Mouse (Mus musculus) testis, adult 2 months (tissue): ENCODE results near the gene Etnppl. TPM values are rescaled to one million over a fixed set of nuclear protein-coding genes. Genes with fewer than 3 reads are reported as not detected.
A peak's percentile ranks its signal among the peaks of the same experiment; 100 is the strongest.

Source experiments
- H3K27ac ChIP-seq: fragments of 200-500 bp; 2 replicates; pipeline ENCODE4 v1.5.1; 2012; ENCODE audit warnings: low read depth, low read length; ENCODE audit not compliant: control insufficient read depth, insufficient read depth
- H3K27me3 ChIP-seq: fragments of 200-500 bp; 2 replicates; pipeline ENCODE4 v1.6.1; 2012; ENCODE audit warnings: mild to moderate bottlenecking, low read length, moderate library complexity; ENCODE audit not compliant: control insufficient read depth, insufficient read depth
- H3K36me3 ChIP-seq: fragments of 200-500 bp; 2 replicates; pipeline ENCODE4 v1.6.1; 2012; ENCODE audit warnings: mild to moderate bottlenecking, low read length; ENCODE audit not compliant: control insufficient read depth, insufficient read depth
- H3K4me1 ChIP-seq: fragments of 200-500 bp; 2 replicates; pipeline ENCODE4 v1.6.1; 2012; ENCODE audit warnings: low read length; ENCODE audit not compliant: control insufficient read depth, insufficient read depth
- H3K4me3 ChIP-seq: fragments of 200-500 bp; 2 replicates; pipeline ENCODE4 v1.5.1; 2012; ENCODE audit warnings: low read depth, mild to moderate bottlenecking, low read length, moderate library complexity, mixed read lengths; ENCODE audit not compliant: control insufficient read depth
- CTCF ChIP-seq: fragments of 200-500 bp; IDR thresholded peaks from 2 replicates; pipeline ENCODE4 v1.5.1; 2012; ENCODE audit warnings: low read depth, mild to moderate bottlenecking, inconsistent platforms, low read length, moderate library complexity; ENCODE audit not compliant: control insufficient read depth, insufficient read depth, insufficient replicate concordance
- POLR2A ChIP-seq: fragments of 200-500 bp; IDR thresholded peaks from 2 replicates; pipeline ENCODE4 v1.6.1; 2012; ENCODE audit warnings: low read depth, mild to moderate bottlenecking, inconsistent platforms, low read length, moderate library complexity; ENCODE audit not compliant: control insufficient read depth
- polyA plus RNA-seq: library from polyadenylated mRNA; depleted of rRNA; stranded (reverse); fragments of >200 nt; gene quantifications from 2 replicates; pipeline ENCODE4 v1.2.3, GENCODE M21; 2012; rRNA removed

The Etnppl gene
- polyA plus RNA-seq = not detected in 2 replicates

GRCm38 (mm10) chr3:130617439-130617898 lies at the start of gene Etnppl:
TSS of gene Etnppl (plus strand) at chr3:130617448.
- H3K27ac ChIP-seq = no peak within 1 kb of the TSS
- no peaks in the 10 kb centered on the region for H3K27me3 ChIP-seq
- no peaks in the 10 kb centered on the region for H3K36me3 ChIP-seq
- H3K4me1 ChIP-seq = no peaks in the 10 kb centered on the region
- no peak for TF ChIP-seq CTCF
- no peak for TF ChIP-seq POLR2A
- no peak within 1 kb of the TSS for H3K4me3 ChIP-seq

- no peaks in the 10 kb centered on the region for H3K4me1 ChIP-seq
- H3K4me3 ChIP-seq = no peak overlapping the region
- no peak overlapping the region for H3K27ac ChIP-seq
- no peaks in the 10 kb centered on the region for H3K36me3 ChIP-seq
- no peak for TF ChIP-seq CTCF
- TF ChIP-seq POLR2A = no peak
- H3K27me3 ChIP-seq = no peaks in the 10 kb centered on the region
Observed at GRCm38 (mm10) chr3:130568331-130569095, 48.7 kb upstream of the Etnppl start.

GRCm38 (mm10) chr3:130573243-130573642 lies 44.0 kb upstream of the Etnppl start:
- TF ChIP-seq CTCF (no peak), POLR2A (no peak)
- H3K27me3 ChIP-seq = no peaks in the 10 kb centered on the region
- no peak overlapping the region for H3K27ac ChIP-seq
- H3K4me1 ChIP-seq = 0 out of 2 replicates have a peak, but pooled peaks cover 2% of the 10 kb centered on the region
- H3K36me3 ChIP-seq = no peaks in the 10 kb centered on the region
- no peak overlapping the region for H3K4me3 ChIP-seq

GRCm38 (mm10) chr3:130574652-130575051 lies 42.6 kb upstream of the Etnppl start:
- Histone ChIP-seq H3K36me3 (no peaks in the 10 kb centered on the region), H3K27me3 (no peaks in the 10 kb centered on the region), H3K27ac (no peak overlapping the region), H3K4me1 (0 out of 2 replicates have a peak, but pooled peaks cover 2% of the 10 kb centered on the region), H3K4me3 (no peak overlapping the region)
- TF ChIP-seq POLR2A (no peak), CTCF (no peak)

GRCm38 (mm10) chr3:130576683-130577082 lies 40.6 kb upstream of the Etnppl start:
- Histone ChIP-seq H3K4me1 (0 out of 2 replicates have a peak, but pooled peaks cover 2% of the 10 kb centered on the region), H3K27ac (no peak overlapping the region), H3K36me3 (no peaks in the 10 kb centered on the region), H3K4me3 (no peak overlapping the region), H3K27me3 (no peaks in the 10 kb centered on the region)
- TF ChIP-seq POLR2A = no peak
- peak; percentile 81 for TF ChIP-seq CTCF

- Histone ChIP-seq H3K36me3 (no peaks in the 10 kb centered on the region), H3K4me1 (0 out of 2 replicates have a peak, but pooled peaks cover 2% of the 10 kb centered on the region), H3K27me3 (no peaks in the 10 kb centered on the region), H3K4me3 (no peak overlapping the region), H3K27ac (no peak overlapping the region)
- TF ChIP-seq POLR2A (no peak), CTCF (no peak)
Observed at GRCm38 (mm10) chr3:130579501-130579900, 37.7 kb upstream of the Etnppl start.

GRCm38 (mm10) chr3:130581577-130581976 lies 35.7 kb upstream of the Etnppl start:
- Histone ChIP-seq H3K4me1 (no peaks in the 10 kb centered on the region), H3K36me3 (no peaks in the 10 kb centered on the region), H3K27me3 (no peaks in the 10 kb centered on the region), H3K4me3 (no peak overlapping the region), H3K27ac (no peak overlapping the region)
- TF ChIP-seq CTCF = no peak
- no peak for TF ChIP-seq POLR2A
